ENCODE assay signal across 7 mouse cellular contexts in genomic region chr11:5243208-5243607, GRCm38 (mm10).
"Had no signal": no experiment of that assay in that cellular context is flagged by ENCODE, and none has a peak within 500 bp of the region (broad histone marks: within the 10 kb centered on the region; RNA-seq: fewer than 3 reads in every experiment).

No protein-coding gene starts in this region.

- H3K9me3 ChIP-seq: liver, embryonic 13.5 days; midbrain, embryonic 13.5 days; neural tube, embryonic 12.5 days had no signal

- H3K36me3 ChIP-seq: liver, embryonic 13.5 days; midbrain, embryonic 13.5 days had no signal

- H3K27ac ChIP-seq: liver, embryonic 13.5 days; midbrain, embryonic 13.5 days; neural tube, embryonic 12.5 days had no signal

- H3K27me3 ChIP-seq: liver, embryonic 13.5 days; midbrain, embryonic 13.5 days; neural tube, embryonic 12.5 days had no signal

- H3K4me2 ChIP-seq: liver, embryonic 13.5 days; midbrain, embryonic 13.5 days; neural tube, embryonic 12.5 days had no signal

- DNase-seq: kidney, postnatal 4 days; liver; liver, embryonic 13.5 days; liver, postnatal 0 days; thymus, postnatal 4 days had no signal

- H3K4me3 ChIP-seq: liver, embryonic 13.5 days; midbrain, embryonic 13.5 days; neural tube, embryonic 12.5 days had no signal

- ATAC-seq: liver, postnatal 0 days; midbrain, embryonic 13.5 days had no signal

- H3K9ac ChIP-seq: liver, embryonic 13.5 days; liver, postnatal 0 days; midbrain, embryonic 13.5 days; neural tube, embryonic 12.5 days had no signal
